Mouse (Mus musculus) olfactory bulb, adult 2 months (tissue): ENCODE data around the gene Lxn.

Source experiments
- CTCF ChIP-seq: fragments of 200-500 bp; IDR thresholded peaks from 2 replicates; pipeline ENCODE4 v1.5.1; 2012; ENCODE audit warnings: low read depth, mild to moderate bottlenecking, low read length, moderate library complexity; ENCODE audit not compliant: insufficient read depth
- POLR2A ChIP-seq: fragments of 200-500 bp; IDR thresholded peaks from 2 replicates; pipeline ENCODE4 v1.6.1; 2012; ENCODE audit warnings: mild to moderate bottlenecking, low read depth, low read length, moderate library complexity; ENCODE audit not compliant: insufficient read depth

DNA sequence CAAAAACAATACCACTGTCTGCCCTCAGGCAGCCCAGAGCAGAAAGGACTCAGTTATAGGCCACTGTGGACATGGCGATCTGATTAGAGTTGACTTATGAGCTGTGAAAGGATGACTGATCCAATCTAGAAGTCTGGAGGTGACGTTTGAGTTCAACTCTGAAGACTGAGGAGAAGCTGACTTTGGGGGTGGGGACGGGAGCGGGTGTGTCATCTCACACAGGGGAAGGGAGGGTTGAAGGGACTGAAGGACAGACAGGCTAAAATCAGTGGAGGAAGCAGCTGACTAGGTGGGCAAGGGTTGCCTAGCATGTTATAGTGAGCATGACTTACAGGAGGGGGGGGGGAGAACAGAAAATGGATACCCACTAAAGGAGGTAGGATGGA lies 35.7 kb upstream of the Lxn start:
- TF ChIP-seq CTCF (no peak), POLR2A (no peak)
